Mouse (Mus musculus): ENCODE data around the gene Nlrp9b. TPM values are rescaled to one million over a fixed set of nuclear protein-coding genes. Genes with fewer than 3 reads are reported as not detected.

The Nlrp9b gene
- total and polyA plus RNA-seq, 3 experiments: not detected

DNA sequence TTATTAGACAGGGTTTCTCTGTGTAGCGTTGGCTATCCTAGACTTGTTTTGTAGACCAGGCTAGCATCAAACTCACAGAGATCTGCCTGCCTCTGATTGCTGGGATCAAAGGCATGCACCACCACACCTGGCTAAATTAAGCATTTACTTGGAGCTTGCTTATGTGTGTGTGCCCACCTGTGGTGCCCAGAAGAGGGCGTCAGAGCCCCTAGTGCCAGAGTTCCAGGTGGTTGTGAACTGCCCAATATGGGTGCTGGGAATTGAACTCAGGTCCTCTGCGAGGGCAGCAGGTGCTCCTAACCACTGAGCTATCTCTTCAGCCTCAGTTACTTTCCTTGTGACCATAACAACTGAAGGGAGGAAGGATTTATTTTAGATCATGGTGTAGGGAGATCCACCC is 22.2 kb upstream of the Nlrp9b start:
- no peak overlapping the region for H3K27ac ChIP-seq (ENCODE audit: control insufficient read depth, low read depth, low read length)
- no peaks in the 10 kb centered on the region for H3K9me3 ChIP-seq (replicated peaks; ENCODE audit: insufficient read depth, low read length)
- no peaks in the 10 kb centered on the region for H3K27me3 ChIP-seq (ENCODE audit: control insufficient read depth in 1 of 2, insufficient read depth in 2 of 2, low read length in 2 of 2)
- DNase-seq (ENCODE audit: low read depth, low spot score): no peak
- no peaks in the 10 kb centered on the region for H3K4me1 ChIP-seq (ENCODE audit: control insufficient read depth in 1 of 2, insufficient read depth in 2 of 2, low read length in 2 of 2)
- TF ChIP-seq HCFC1 (IDR thresholded peaks at IDR 0.05; ENCODE audit: low read depth, low read length) (no peak), POLR2AphosphoS5 (IDR thresholded peaks at IDR 0.05; ENCODE audit: borderline replicate concordance, low read depth, low read length) (no peak), MAX (IDR thresholded peaks at IDR 0.05; ENCODE audit: low read length) (no peak)
- no peaks in the 10 kb centered on the region for H3K79me2 ChIP-seq (ENCODE audit: control insufficient read depth, insufficient read depth, low read length, poor library complexity)
- no peak overlapping the region for H3K9ac ChIP-seq (ENCODE audit: control insufficient read depth, low read depth, low read length, poor library complexity, severe bottlenecking)
- H3K4me3 ChIP-seq (ENCODE audit: control insufficient read depth in 1 of 2, insufficient read depth in 1 of 2, low read depth in 2 of 2, low read length in 2 of 2): no peak overlapping the region
- no peaks in the 10 kb centered on the region for H3K36me3 ChIP-seq (ENCODE audit: control insufficient read depth in 1 of 2, insufficient read depth in 2 of 2, low read length in 2 of 2)

GRCm38 (mm10) chr7:19969541-19970090 is 21.6 kb upstream of the Nlrp9b start:
- no peak overlapping the region for H3K9ac ChIP-seq (ENCODE audit: control insufficient read depth, low read depth, low read length, poor library complexity, severe bottlenecking)
- no peaks in the 10 kb centered on the region for H3K36me3 ChIP-seq (ENCODE audit: control insufficient read depth in 1 of 2, insufficient read depth in 2 of 2, low read length in 2 of 2)
- DNase-seq (ENCODE audit: low read depth, low spot score): peak; percentile 12
- H3K79me2 ChIP-seq (ENCODE audit: control insufficient read depth, insufficient read depth, low read length, poor library complexity): no peaks in the 10 kb centered on the region
- TF ChIP-seq UBTF (IDR thresholded peaks at IDR 0.05; ENCODE audit: borderline replicate concordance, insufficient read depth, low read depth, low read length): no peak
- TF ChIP-seq MAX (IDR thresholded peaks at IDR 0.05; ENCODE audit: low read length): no peak
- no peak for TF ChIP-seq TAL1 (IDR thresholded peaks at IDR 0.05; ENCODE audit: low read length)
- TF ChIP-seq RAD21 (IDR thresholded peaks at IDR 0.05; ENCODE audit: low read depth, low read length): peak; percentile 5; the same call in 1 of the 2 replicates
- TF ChIP-seq POLR2AphosphoS5 (IDR thresholded peaks at IDR 0.05; ENCODE audit: borderline replicate concordance, low read depth, low read length): no peak
- no peak for TF ChIP-seq NRF1 (IDR thresholded peaks at IDR 0.05; ENCODE audit: insufficient read depth, low read depth, low read length, poor library complexity, severe bottlenecking)
- TF ChIP-seq MYB (IDR thresholded peaks at IDR 0.05; ENCODE audit: low read depth, low read length): no peak
- TF ChIP-seq GABPA (IDR thresholded peaks at IDR 0.05; ENCODE audit: low read depth, low read length): no peak
- TF ChIP-seq CHD2 (IDR thresholded peaks at IDR 0.05; ENCODE audit: low read length): no peak
- TF ChIP-seq MEF2A (IDR thresholded peaks at IDR 0.05; ENCODE audit: extremely low read depth, insufficient replicate concordance, low read depth, low read length, poor library complexity, severe bottlenecking): no peak
- TF ChIP-seq CTCF (IDR thresholded peaks at IDR 0.05 in 2 of 3, conservative IDR thresholded peaks at IDR 0.05 in 1 of 3; ENCODE audit: control insufficient read depth in 1 of 3, insufficient read depth in 1 of 3, low read depth in 2 of 3, low read length in 3 of 3, poor library complexity in 1 of 3, severe bottlenecking in 1 of 3): peak in 1 of 3 experiments; percentile 15; a peak in 2 of 6 replicates
- TF ChIP-seq ZC3H11A (IDR thresholded peaks at IDR 0.05; ENCODE audit: low read depth, low read length): no peak
- no peak for TF ChIP-seq USF2 (IDR thresholded peaks at IDR 0.05; ENCODE audit: borderline replicate concordance in 1 of 2, insufficient read depth in 1 of 2, low read depth in 1 of 2, low read length in 2 of 2)
- TF ChIP-seq ELF1 (IDR thresholded peaks at IDR 0.05; ENCODE audit: low read depth, low read length): no peak
- no peak for TF ChIP-seq MAZ (IDR thresholded peaks at IDR 0.05; ENCODE audit: low read depth, low read length)
- H3K27me3 ChIP-seq (ENCODE audit: control insufficient read depth in 1 of 2, insufficient read depth in 2 of 2, low read length in 2 of 2): no peaks in the 10 kb centered on the region
- no peak overlapping the region for H3K4me3 ChIP-seq (ENCODE audit: control insufficient read depth in 1 of 2, insufficient read depth in 1 of 2, low read depth in 2 of 2, low read length in 2 of 2)
- no peak overlapping the region for H3K27ac ChIP-seq (ENCODE audit: control insufficient read depth, low read depth, low read length)
- no peaks in the 10 kb centered on the region for H3K9me3 ChIP-seq (replicated peaks; ENCODE audit: insufficient read depth, low read length)
- no peaks in the 10 kb centered on the region for H3K4me1 ChIP-seq (ENCODE audit: control insufficient read depth in 1 of 2, insufficient read depth in 2 of 2, low read length in 2 of 2)
